In genomic region chr4:65475925-65476560, GRCm38 (mm10) we compare ENCODE assay signal across 20 mouse cellular contexts.
DNase-seq lines count a peak whose midpoint lies in the region; ATAC-seq and TF ChIP-seq lines count a peak whose summit lies in the region.
"Had no signal": no experiment of that assay in that cellular context is flagged by ENCODE, and none has a peak within 500 bp of the region (broad histone marks: within the 10 kb centered on the region; RNA-seq: fewer than 3 reads in every experiment).

No protein-coding gene starts in this region.

- no peaks in the 10 kb centered on the region for H3K27me3 ChIP-seq in stomach, postnatal 0 days (ENCODE audit: control insufficient read depth, insufficient read depth, low read length)
- no peaks in the 10 kb centered on the region for H3K27me3 ChIP-seq in hindbrain, embryonic 11.5 days (ENCODE audit: control insufficient read depth, insufficient read depth, low read length)
- H3K27me3 ChIP-seq: embryonic facial prominence, embryonic 12.5 days; liver, embryonic 12.5 days; neural tube, embryonic 12.5 days had no signal

- 54% methylated on average over 4 of the region's 4 CpGs for WGBS in stomach, postnatal 0 days
- WGBS in hindbrain, embryonic 11.5 days: 36% methylated on average over 4 of the region's 4 CpGs

- H3K4me2 ChIP-seq in stomach, postnatal 0 days (replicated peaks; ENCODE audit: low read depth): no peak overlapping the region
- H3K4me2 ChIP-seq in hindbrain, embryonic 11.5 days (replicated peaks; ENCODE audit: low read depth, low read length): no peak overlapping the region
- H3K4me2 ChIP-seq: embryonic facial prominence, embryonic 12.5 days; liver, embryonic 12.5 days; lung, embryonic 14.5 days; midbrain, embryonic 11.5 days; neural tube, embryonic 12.5 days had no signal

- H3K36me3 ChIP-seq in stomach, postnatal 0 days (ENCODE audit: control insufficient read depth, insufficient read depth, low read length): no peaks in the 10 kb centered on the region
- H3K36me3 ChIP-seq in hindbrain, embryonic 11.5 days (ENCODE audit: control insufficient read depth, insufficient read depth, low read length): no peaks in the 10 kb centered on the region
- H3K36me3 ChIP-seq: embryonic facial prominence, embryonic 12.5 days; G1E; liver, embryonic 12.5 days; neural tube, embryonic 12.5 days had no signal

- peak overlapping the region; percentile 61; the same call in 1 of the 2 replicates for H3K27ac ChIP-seq in gastrocnemius, adult 2 months
- H3K27ac ChIP-seq in stomach, postnatal 0 days (replicated peaks): no peak overlapping the region
- no peak overlapping the region for H3K27ac ChIP-seq in hindbrain, embryonic 11.5 days (ENCODE audit: low read depth, low read length)
- H3K27ac ChIP-seq: embryonic facial prominence, embryonic 12.5 days; hindbrain, postnatal 0 days; kidney, postnatal 0 days; layer of hippocampus, adult 2 months; liver, embryonic 12.5 days; macrophage; neural tube, embryonic 12.5 days had no signal

- peak; percentile 86 for ATAC-seq in stomach, postnatal 0 days (ENCODE audit: low FRiP score, low TSS enrichment)
- ATAC-seq in hindbrain, embryonic 11.5 days (ENCODE audit: low FRiP score): no peak
- ATAC-seq: CD4-positive, CD25-positive, alpha-beta regulatory T cell, adult 4 months; hindbrain, postnatal 0 days; liver, embryonic 12.5 days had no signal

- intact Hi-C loops in gastrocnemius, adult 2 months (cut with DNase I): no loop called here

- H3K4me1 ChIP-seq in stomach, postnatal 0 days (replicated peaks; ENCODE audit: control insufficient read depth, insufficient read depth): no peaks in the 10 kb centered on the region
- no peaks in the 10 kb centered on the region for H3K4me1 ChIP-seq in hindbrain, embryonic 11.5 days (replicated peaks; ENCODE audit: control insufficient read depth, insufficient read depth, low read length)
- H3K4me1 ChIP-seq: liver, embryonic 12.5 days; neural tube, embryonic 12.5 days had no signal

- H3K9me3 ChIP-seq in stomach, postnatal 0 days (ENCODE audit: control insufficient read depth, low read length): no peaks in the 10 kb centered on the region
- no peaks in the 10 kb centered on the region for H3K9me3 ChIP-seq in hindbrain, embryonic 11.5 days (ENCODE audit: control insufficient read depth, low read length)
- H3K9me3 ChIP-seq: embryonic facial prominence, embryonic 12.5 days; liver, embryonic 12.5 days; neural tube, embryonic 12.5 days had no signal

- no peak for DNase-seq in gastrocnemius, adult 2 months
- no peak for DNase-seq in gastrocnemius, postnatal 4 days (ENCODE audit: low spot score in 2 of 2)
- DNase-seq in right cerebral cortex, adult 18-20 months: peak; percentile 31
- DNase-seq in right cerebral cortex, postnatal 10 days (ENCODE audit: low spot score in 2 of 2): no peak
- DNase-seq in adrenal gland, adult 8-10 months: peak; percentile 14
- DNase-seq in stomach, postnatal 0 days (ENCODE audit: low spot score): peak; percentile 51
- DNase-seq in hindbrain, embryonic 11.5 days (ENCODE audit: low spot score): no peak
- DNase-seq: kidney, adult 11 months; lung, embryonic 14.5 days; thymus, adult 18-20 months had no signal

- no peak for TF ChIP-seq EP300 in stomach, postnatal 0 days (optimal IDR thresholded peaks at IDR 0.05)

- H3K4me3 ChIP-seq in gastrocnemius, adult 2 months: no peak overlapping the region
- no peak overlapping the region for H3K4me3 ChIP-seq in stomach, postnatal 0 days (ENCODE audit: low read depth, low read length)
- no peak overlapping the region for H3K4me3 ChIP-seq in hindbrain, embryonic 11.5 days (ENCODE audit: low read depth, low read length)
- H3K4me3 ChIP-seq: embryonic facial prominence, embryonic 12.5 days; layer of hippocampus, adult 2 months; liver, embryonic 12.5 days; neural tube, embryonic 12.5 days had no signal

- no peak overlapping the region for H3K9ac ChIP-seq in stomach, postnatal 0 days (ENCODE audit: low read length)
- no peak overlapping the region for H3K9ac ChIP-seq in hindbrain, embryonic 11.5 days (ENCODE audit: low read depth, low read length)
- H3K9ac ChIP-seq: embryonic facial prominence, embryonic 12.5 days; liver, embryonic 12.5 days; lung, embryonic 14.5 days; neural tube, embryonic 12.5 days had no signal

- no peak for TF ChIP-seq CTCF in gastrocnemius, adult 2 months (IDR thresholded peaks at IDR 0.05)
- no peak for TF ChIP-seq CTCF in stomach, postnatal 0 days (IDR thresholded peaks at IDR 0.05; ENCODE audit: low read depth)

Comparison
In these comparisons a context has a peak if more than half of its experiments do, and no peak if none do; other contexts are left out.
1. DNase-seq: peak in right cerebral cortex, adult 18-20 months (single experiment), adrenal gland, adult 8-10 months (single experiment) and stomach, postnatal 0 days (single experiment); none in gastrocnemius, adult 2 months (single experiment), gastrocnemius, postnatal 4 days (0 of 2), right cerebral cortex, postnatal 10 days (0 of 2) and hindbrain, embryonic 11.5 days (single experiment).